Mouse (Mus musculus) gastrocnemius, adult 2 months (tissue): ENCODE measurements around the gene Bsn. TPM values are rescaled to one million over a fixed set of nuclear protein-coding genes. Genes with fewer than 3 reads are reported as not detected.

ENCODE experiments used
- DNase-seq: peaks from one replicate; pipeline ENCODE4 v3.0.0; 2022
- H3K27ac ChIP-seq: fragments of 200-600 bp; 2 replicates; pipeline ENCODE4 v1.8.1; 2022; ENCODE audit warnings: mild to moderate bottlenecking
- H3K4me3 ChIP-seq: fragments of 200-600 bp; 2 replicates; pipeline ENCODE4 v1.8.1; 2022; ENCODE audit warnings: mild to moderate bottlenecking, moderate library complexity
- CTCF ChIP-seq: fragments of 200-600 bp; IDR thresholded peaks from 2 replicates; pipeline ENCODE4 v1.8.1; 2022; ENCODE audit warnings: antibody characterized with exemption, mild to moderate bottlenecking, moderate library complexity
- intact Hi-C: fragments of 180-260 bp; cut with DNase I; formaldehyde crosslinking; loops from one replicate; pipeline ENCODE4 v1.15.1; 2025
- total RNA-seq, 2 experiments: library from RNA; stranded (reverse); gene quantifications; 2 replicates each; pipeline ENCODE4 v1.2.3; 2021

The Bsn gene
- total RNA-seq, 2 experiments from 2014 or later = 0.03 TPM; not detected in 1

GRCm38 (mm10) chr9:108156786-108157185 is 33.4 kb downstream of the Bsn start:
- no peak overlapping the region for H3K27ac ChIP-seq
- no peak for TF ChIP-seq CTCF
- no peak overlapping the region for H3K4me3 ChIP-seq
- no peak for DNase-seq
- intact Hi-C loops = no loop called here

DNA sequence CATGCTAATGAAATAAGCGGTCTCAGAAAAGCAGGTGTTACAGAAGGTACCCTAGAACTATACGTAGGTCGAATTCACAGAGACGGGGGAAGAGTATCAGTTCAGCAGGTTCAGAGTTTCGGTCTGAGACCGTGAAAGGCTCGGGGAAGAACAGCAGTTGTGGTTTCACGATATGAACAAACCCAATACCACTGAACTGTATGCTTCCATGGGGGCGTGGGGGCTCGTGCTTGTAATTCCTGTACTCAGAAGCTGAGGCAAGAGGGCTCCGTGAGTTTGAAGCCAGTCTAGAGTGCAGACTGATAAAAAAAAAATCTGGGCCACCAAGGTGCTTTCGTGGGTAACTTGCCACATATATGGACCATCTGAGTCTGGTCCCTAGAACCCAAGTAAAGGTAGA is 35.4 kb downstream of the Bsn start:
- TF ChIP-seq CTCF = no peak
- DNase-seq = no peak
- no peak overlapping the region for H3K4me3 ChIP-seq
- H3K27ac ChIP-seq = no peak overlapping the region
- intact Hi-C loops = no loop called here

DNA sequence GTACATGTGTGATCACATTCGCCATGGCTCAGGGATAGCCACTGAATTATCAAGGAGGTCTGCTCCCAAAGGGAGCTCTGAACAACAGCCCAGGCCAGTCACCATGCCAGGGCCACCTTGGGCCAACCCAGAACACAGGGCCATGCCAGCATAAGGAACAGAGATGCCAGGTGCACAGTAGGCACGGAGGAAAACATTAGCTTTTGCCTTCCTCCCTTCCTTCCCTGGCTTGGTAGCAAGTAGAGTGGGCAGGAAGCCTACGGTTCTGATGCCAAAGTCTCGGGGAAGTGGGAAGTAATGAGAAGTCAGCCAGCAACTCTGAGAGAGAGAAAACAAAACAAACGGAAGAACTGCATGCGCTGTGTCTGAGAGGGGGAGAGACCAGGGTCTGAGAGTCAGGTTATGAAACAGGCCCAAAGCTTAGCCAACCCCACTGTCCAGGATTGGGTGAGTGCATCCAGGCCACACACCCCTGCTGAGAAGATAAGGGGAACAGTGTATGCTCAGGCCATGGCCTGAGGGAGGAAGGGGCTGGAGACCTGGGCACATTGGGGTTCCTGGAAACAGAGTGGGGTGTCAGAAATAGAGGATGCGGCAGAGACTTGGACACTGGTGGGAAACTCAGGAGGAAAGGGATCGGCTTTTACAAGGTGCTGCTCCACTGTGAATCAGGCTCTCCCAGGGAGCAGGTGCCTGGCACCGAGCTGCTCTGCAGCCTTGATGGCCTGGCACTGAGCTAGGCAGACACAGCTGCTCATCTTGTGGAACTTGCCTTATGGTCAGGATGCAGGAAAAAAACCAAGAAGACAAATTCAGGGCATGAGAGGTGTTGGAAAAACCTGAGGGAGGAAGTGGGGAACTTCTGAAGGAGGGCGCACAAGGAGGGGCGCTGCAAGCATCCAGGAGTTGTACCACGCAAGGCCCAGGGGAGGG is 36.4 kb downstream of the Bsn start:
- no peak for TF ChIP-seq CTCF
- intact Hi-C loops = no loop called here
- Histone ChIP-seq H3K27ac (0 out of 2 replicates have a peak overlapping the region, but pooled peaks have one; percentile 43), H3K4me3 (no peak overlapping the region)
- DNase-seq = peak; percentile 38

DNA sequence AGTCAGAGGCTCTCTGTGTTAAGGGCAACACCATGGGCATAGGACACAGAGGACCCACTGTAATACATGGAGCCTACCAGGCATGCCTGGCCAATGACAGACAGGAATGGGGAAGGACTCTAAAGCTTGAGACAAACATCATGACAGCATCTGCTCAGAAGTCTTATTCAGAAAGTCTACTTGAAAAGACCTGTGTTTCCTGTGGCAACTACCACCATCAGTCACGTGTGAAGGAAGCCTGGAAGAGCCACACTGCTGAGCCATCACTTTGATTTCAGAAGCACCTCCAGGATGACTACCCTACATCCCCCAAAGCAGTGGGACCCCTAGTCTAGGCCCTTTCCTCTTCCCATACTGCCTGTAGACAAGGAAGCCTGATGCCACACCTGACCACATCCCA is 39.7 kb downstream of the Bsn start:
- intact Hi-C loops = no loop called here
- H3K27ac ChIP-seq = no peak overlapping the region
- no peak for TF ChIP-seq CTCF
- H3K4me3 ChIP-seq = no peak overlapping the region
- DNase-seq = no peak

DNA sequence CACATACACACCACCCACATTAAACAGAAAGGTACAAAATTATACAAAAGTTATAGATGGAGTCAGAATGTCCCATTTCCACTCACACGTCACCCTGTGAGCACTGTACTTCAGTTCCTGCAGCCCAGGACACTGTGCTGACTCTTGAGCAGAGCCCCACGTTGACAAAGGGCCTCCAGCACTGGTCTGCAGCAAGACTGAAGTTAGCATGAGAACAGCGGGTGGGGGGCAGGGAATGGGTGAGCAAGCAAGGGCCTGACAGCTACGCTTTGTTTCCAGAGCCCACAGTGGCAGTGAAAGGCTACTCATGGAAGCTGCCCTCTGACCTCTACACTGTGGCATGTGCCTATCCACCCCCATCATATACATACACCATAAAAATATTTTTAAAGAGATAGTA is 40.4 kb downstream of the Bsn start:
- DNase-seq = no peak
- no peak for TF ChIP-seq CTCF
- Histone ChIP-seq H3K27ac (no peak overlapping the region), H3K4me3 (no peak overlapping the region)
- intact Hi-C loops = no loop called here

- H3K4me3 ChIP-seq = no peak overlapping the region
- TF ChIP-seq CTCF = no peak
- no peak for DNase-seq
- no peak overlapping the region for H3K27ac ChIP-seq
- intact Hi-C loops = no loop called here
Measured at GRCm38 (mm10) chr9:108147606-108148005, 42.6 kb downstream of the Bsn start.

DNA sequence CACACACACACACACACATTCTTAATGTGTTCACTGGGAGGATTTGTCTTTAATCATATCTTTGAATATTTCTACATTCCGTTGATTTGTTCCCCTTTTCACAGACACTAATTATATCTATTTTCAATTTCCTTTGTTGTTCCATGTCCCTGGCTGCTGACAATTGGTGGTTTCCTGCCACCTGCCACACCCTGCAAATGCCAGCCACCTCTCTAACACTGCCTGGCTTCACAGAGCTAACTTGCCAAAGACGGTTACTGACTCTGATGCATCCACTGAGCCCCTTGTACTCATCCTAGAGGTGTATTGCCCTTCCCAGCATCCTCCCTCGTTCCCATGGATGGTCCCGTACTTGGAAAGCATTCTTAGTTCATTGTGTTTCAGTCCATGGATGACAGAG is 43.7 kb downstream of the Bsn start:
- no peak for DNase-seq
- no peak overlapping the region for H3K4me3 ChIP-seq
- intact Hi-C loops = no loop called here
- no peak overlapping the region for H3K27ac ChIP-seq
- no peak for TF ChIP-seq CTCF

GRCm38 (mm10) chr9:108145740-108146139 is 44.4 kb downstream of the Bsn start:
- no peak for TF ChIP-seq CTCF
- intact Hi-C loops = no loop called here
- H3K27ac ChIP-seq = no peak overlapping the region
- H3K4me3 ChIP-seq = no peak overlapping the region
- DNase-seq = no peak

DNA sequence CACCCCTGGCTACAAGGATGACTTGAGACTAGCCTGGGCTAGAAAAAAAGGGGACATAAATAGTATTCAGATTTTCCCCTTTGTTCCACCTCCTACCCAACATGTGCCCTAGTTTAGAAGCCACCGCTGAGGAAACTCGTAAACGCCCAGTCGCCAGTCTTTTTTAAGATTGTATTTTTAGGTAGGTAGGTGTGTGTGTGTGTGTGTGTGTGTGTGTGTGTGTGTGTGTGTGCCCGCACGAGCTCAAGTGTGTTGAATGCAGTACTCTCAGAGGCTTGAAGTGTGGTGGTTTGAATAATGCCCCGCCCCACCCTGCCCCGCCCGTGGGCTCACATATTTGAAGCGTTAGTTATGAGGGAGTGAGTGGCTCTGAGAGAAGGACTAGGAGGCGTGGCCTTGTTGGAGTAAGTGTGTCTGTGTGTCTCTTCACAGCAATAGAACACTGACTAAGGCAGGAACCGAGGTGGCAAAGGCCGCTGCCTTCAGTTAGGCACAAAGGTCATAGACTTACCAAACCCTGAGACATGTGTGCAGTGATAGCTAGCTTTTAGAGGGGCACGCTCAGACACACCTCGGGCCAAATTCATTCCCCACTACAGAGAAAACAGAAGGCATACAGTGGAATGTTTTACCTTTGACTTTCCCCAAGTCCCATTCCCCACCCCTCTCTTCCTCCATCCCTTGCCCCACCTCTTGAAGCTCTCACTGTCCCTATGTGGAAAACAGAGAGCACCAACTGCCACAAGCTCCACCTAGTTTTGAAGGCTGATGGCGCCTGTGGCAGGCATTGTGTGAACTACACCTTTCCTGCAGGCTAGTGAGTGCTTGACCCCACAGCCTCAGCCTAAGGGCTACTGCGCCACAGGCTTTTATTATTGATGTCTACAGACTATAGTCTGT is 45.6 kb downstream of the Bsn start:
- no peak overlapping the region for H3K27ac ChIP-seq
- DNase-seq = no peak
- intact Hi-C loops = no loop called here
- TF ChIP-seq CTCF = no peak
- H3K4me3 ChIP-seq = no peak overlapping the region

GRCm38 (mm10) chr9:108143470-108143869 is 46.7 kb downstream of the Bsn start:
- no peak for DNase-seq
- H3K27ac ChIP-seq = no peak overlapping the region
- H3K4me3 ChIP-seq = no peak overlapping the region
- no peak for TF ChIP-seq CTCF
- intact Hi-C loops = no loop called here

DNA sequence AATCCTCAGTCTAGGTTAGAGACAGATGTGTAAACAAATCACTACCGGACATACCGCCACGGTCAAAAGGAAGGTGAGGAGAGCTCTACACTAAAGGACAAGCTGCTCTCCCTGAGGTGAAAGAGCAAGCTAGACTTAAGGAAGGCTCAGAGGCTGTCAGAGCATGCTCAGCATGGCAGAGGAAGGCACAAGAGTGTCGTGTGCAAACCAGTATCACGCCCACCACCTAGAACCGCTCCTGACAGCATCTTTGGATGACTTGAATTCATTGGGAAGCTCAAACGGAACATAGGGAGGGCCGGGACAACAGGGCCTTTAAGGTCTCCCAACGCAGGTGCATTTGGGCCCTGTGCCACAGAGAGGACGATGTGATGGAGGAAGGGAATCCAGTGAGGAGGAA is 48.8 kb downstream of the Bsn start:
- no peak for TF ChIP-seq CTCF
- DNase-seq = no peak
- Histone ChIP-seq H3K27ac (no peak overlapping the region), H3K4me3 (no peak overlapping the region)
- intact Hi-C loops = no loop called here

- DNase-seq = no peak
- no peak overlapping the region for H3K4me3 ChIP-seq
- no peak overlapping the region for H3K27ac ChIP-seq
- intact Hi-C loops = loop anchor here (5.0 kb wide), 1 partner anchor 43 kb away; no protein-coding TSS in a partner anchor
- TF ChIP-seq CTCF = no peak
Measured at GRCm38 (mm10) chr9:108139963-108140695, 50.1 kb downstream of the Bsn start.
